Mouse (Mus musculus) mesoderm, embryonic 11.5 days (tissue): ENCODE data around the gene Hdac5.

Experiments
- DNase-seq: peaks from one replicate; pipeline ENCODE4 v3.0.0-alpha.2; 2012; ENCODE audit warnings: low read depth, low spot score

Hdac5 gene

GRCm38 (mm10) chr11:102230006-102230741 is at the start of gene Hdac5:
Hdac5 (minus strand) TSS chr11:102230166.
- DNase-seq, result peak; percentile 99

- DNase-seq, result no peak
These were observed 49.6 kb upstream of the Hdac5 start for GRCm38 (mm10) chr11:102279595-102279994.

GRCm38 (mm10) chr11:102277754-102278153 is 47.8 kb upstream of the Hdac5 start:
- no peak for DNase-seq

- DNase-seq, result peak; percentile 55
These were observed 46.5 kb upstream of the Hdac5 start for GRCm38 (mm10) chr11:102276411-102276915.

- no peak for DNase-seq
These were observed 38.7 kb upstream of the Hdac5 start, which contains the start of gene Asb16 for GRCm38 (mm10) chr11:102268520-102269244. Asb16 (plus strand) TSS chr11:102268743.

GRCm38 (mm10) chr11:102267480-102267879 is 37.5 kb upstream of the Hdac5 start:
- DNase-seq, result peak; percentile 78

- DNase-seq, result no peak
These were observed 36.8 kb upstream of the Hdac5 start for GRCm38 (mm10) chr11:102266631-102267355.

GRCm38 (mm10) chr11:102265816-102266215 is 35.9 kb upstream of the Hdac5 start:
- no peak for DNase-seq

GRCm38 (mm10) chr11:102263211-102263610 is 33.2 kb upstream of the Hdac5 start:
- DNase-seq, result no peak

- no peak for DNase-seq
These were observed 28.6 kb upstream of the Hdac5 start for GRCm38 (mm10) chr11:102258521-102258920.

GRCm38 (mm10) chr11:102258095-102258494 is 28.1 kb upstream of the Hdac5 start:
- DNase-seq, result no peak

- DNase-seq, result no peak
These were observed 27.5 kb upstream of the Hdac5 start for GRCm38 (mm10) chr11:102257514-102257913.

- DNase-seq, result no peak
These were observed 19.6 kb upstream of the Hdac5 start for GRCm38 (mm10) chr11:102249351-102250090.

- DNase-seq, result peak; percentile 97
These were observed 18.8 kb upstream of the Hdac5 start, which contains the start of gene BC030867 for GRCm38 (mm10) chr11:102248630-102249230. BC030867 (plus strand) TSS chr11:102248882.

- DNase-seq, result no peak
These were observed 16.9 kb upstream of the Hdac5 start for GRCm38 (mm10) chr11:102246871-102247270.

GRCm38 (mm10) chr11:102246273-102246635 is 16.3 kb upstream of the Hdac5 start:
- no peak for DNase-seq

GRCm38 (mm10) chr11:102245581-102246272 is 15.8 kb upstream of the Hdac5 start:
- no peak for DNase-seq

GRCm38 (mm10) chr11:102244926-102245449 is 15.0 kb upstream of the Hdac5 start:
- peak; percentile 78 for DNase-seq

- no peak for DNase-seq
These were observed 11.9 kb upstream of the Hdac5 start for GRCm38 (mm10) chr11:102241874-102242273.

- no peak for DNase-seq
These were observed 11.3 kb upstream of the Hdac5 start for GRCm38 (mm10) chr11:102241246-102241645.
